In the genomic region with DNA sequence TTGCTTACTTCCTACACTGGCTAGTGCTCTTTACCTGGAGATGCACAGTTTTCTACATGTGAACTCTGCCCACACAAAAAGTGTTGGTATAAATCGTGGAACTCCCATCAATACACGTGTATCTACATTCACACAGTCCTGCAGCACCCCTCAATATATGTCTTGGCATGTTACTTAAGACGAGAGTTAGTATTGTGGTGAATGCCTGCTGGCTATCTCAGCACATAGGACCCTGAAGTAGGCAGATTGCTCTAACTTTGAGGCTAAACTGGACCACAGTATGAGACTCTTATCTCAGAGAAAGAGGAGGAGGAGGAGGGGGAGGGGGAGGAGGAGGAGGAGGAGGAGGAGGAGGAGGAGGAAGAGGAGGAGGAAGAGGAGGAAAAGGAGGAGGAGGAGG, we compare ENCODE assay signal across 38 mouse cellular contexts. TPM values are rescaled to one million over a fixed set of nuclear protein-coding genes. Genes with fewer than 3 reads are reported as not detected.
"Had no signal": no experiment of that assay in that cellular context is flagged by ENCODE, and none has a peak within 500 bp of the region (broad histone marks: within the 10 kb centered on the region; RNA-seq: fewer than 3 reads in every experiment).

No protein-coding gene starts in this region.

- H3K4me1 ChIP-seq: heart, embryonic 13.5 days; heart, embryonic 15.5 days; intestine, embryonic 15.5 days; limb, embryonic 12.5 days; liver, embryonic 13.5 days had no signal

- DNase-seq: gastrocnemius, adult 2 months; gastrocnemius, postnatal 10 days; gastrocnemius, postnatal 36 days; heart, adult 11 months; heart, adult 2 months; heart, postnatal 14 days; heart, postnatal 36 days; kidney, adult 18-20 months; kidney, adult 8-10 months; kidney, postnatal 10 days; kidney, postnatal 25 days; kidney, postnatal 4 days; liver; liver, embryonic 13.5 days had no signal

- H3K9ac ChIP-seq: heart, embryonic 13.5 days; heart, embryonic 15.5 days; hindbrain, embryonic 14.5 days; intestine, embryonic 15.5 days; limb, embryonic 12.5 days; liver, embryonic 13.5 days had no signal

- H3K4me3 ChIP-seq: gastrocnemius, adult 2 months; heart, adult 2 months; heart, embryonic 13.5 days; heart, embryonic 15.5 days; intestine, embryonic 15.5 days; layer of hippocampus, adult 2 months; left cerebral cortex, adult 2 months; limb, embryonic 10.5 days; limb, embryonic 12.5 days; liver, embryonic 13.5 days had no signal

- H3K9me3 ChIP-seq: heart, embryonic 13.5 days; heart, embryonic 15.5 days; intestine, embryonic 15.5 days; limb, embryonic 10.5 days; limb, embryonic 12.5 days; liver, embryonic 13.5 days had no signal

- ATAC-seq: hindbrain, embryonic 16.5 days; inflammation-experienced regulatory T-cells, adult 6 months; intestine, embryonic 15.5 days; intestine, postnatal 0 days had no signal

- H3K36me3 ChIP-seq: heart, embryonic 13.5 days; heart, embryonic 15.5 days; intestine, embryonic 15.5 days; limb, embryonic 10.5 days; limb, embryonic 12.5 days; liver, embryonic 13.5 days had no signal

- H3K4me2 ChIP-seq: heart, embryonic 11.5 days; heart, embryonic 13.5 days; heart, embryonic 15.5 days; hindbrain, embryonic 14.5 days; intestine, embryonic 15.5 days; limb, embryonic 12.5 days; liver, embryonic 11.5 days; liver, embryonic 13.5 days had no signal

- H3K27me3 ChIP-seq: heart, embryonic 15.5 days; intestine, embryonic 15.5 days; limb, embryonic 12.5 days; liver, embryonic 13.5 days had no signal

- H3K27ac ChIP-seq: gastrocnemius, adult 2 months; heart, adult 2 months; heart, embryonic 13.5 days; heart, embryonic 15.5 days; hindbrain, embryonic 14.5 days; intestine, embryonic 15.5 days; layer of hippocampus, adult 2 months; left cerebral cortex, adult 2 months; limb, embryonic 10.5 days; limb, embryonic 12.5 days; liver, embryonic 13.5 days had no signal

RNA-seq across cellular contexts. Expression of a gene that starts 11.6 kb away (rescaled TPM):
- total RNA-seq: gastrocnemius, adult 2 months; gastrocnemius, postnatal 10 days; gastrocnemius, postnatal 36 days; heart, adult 2 months; heart, postnatal 14 days; heart, postnatal 36 days; hematopoietic stem cell, adult 5-6 weeks; layer of hippocampus, adult 2 months; layer of hippocampus, postnatal 10 days; layer of hippocampus, postnatal 25 days; left cerebral cortex, adult 2 months; left cerebral cortex, postnatal 14 days; left cerebral cortex, postnatal 36 days had no signal
- polyA plus RNA-seq: heart, adult 2 months; heart, embryonic 11.5 days; heart, embryonic 13.5 days; heart, embryonic 15.5 days; heart, postnatal 0 days; hindbrain, embryonic 11.5 days; hindbrain, embryonic 14.5 days; hindbrain, embryonic 16.5 days; inflammation-experienced regulatory T-cells, adult 6 months; limb, embryonic 10.5 days; limb, embryonic 12.5 days; liver, embryonic 11.5 days had no signal

RNA-seq across cellular contexts. Expression of a gene that starts 35.7 kb away (rescaled TPM):
- total RNA-seq: gastrocnemius, adult 2 months; gastrocnemius, postnatal 10 days; gastrocnemius, postnatal 36 days; heart, adult 2 months; heart, postnatal 14 days; heart, postnatal 36 days; hematopoietic stem cell, adult 5-6 weeks; layer of hippocampus, adult 2 months; layer of hippocampus, postnatal 10 days; layer of hippocampus, postnatal 25 days; left cerebral cortex, adult 2 months; left cerebral cortex, postnatal 14 days; left cerebral cortex, postnatal 36 days had no signal
- polyA plus RNA-seq: heart, adult 2 months; heart, embryonic 11.5 days; heart, embryonic 13.5 days; heart, embryonic 15.5 days; heart, postnatal 0 days; hindbrain, embryonic 11.5 days; hindbrain, embryonic 14.5 days; hindbrain, embryonic 16.5 days; limb, embryonic 10.5 days; limb, embryonic 12.5 days; limb, embryonic 14.5 days; liver, embryonic 11.5 days had no signal

RNA-seq across cellular contexts. Expression of a gene that starts 39.9 kb away (rescaled TPM):
- total RNA-seq: gastrocnemius, adult 2 months; gastrocnemius, postnatal 36 days; heart, adult 2 months; heart, postnatal 14 days; heart, postnatal 36 days; hematopoietic stem cell, adult 5-6 weeks; layer of hippocampus, adult 2 months; layer of hippocampus, postnatal 10 days; layer of hippocampus, postnatal 25 days; left cerebral cortex, adult 2 months; left cerebral cortex, postnatal 36 days had no signal
- polyA plus RNA-seq: gonadal fat pad, adult 2 months; heart, adult 2 months; heart, embryonic 11.5 days; heart, embryonic 13.5 days; heart, embryonic 15.5 days; heart, postnatal 0 days; hindbrain, embryonic 11.5 days; hindbrain, embryonic 14.5 days; hindbrain, embryonic 16.5 days; inflammation-experienced regulatory T-cells, adult 6 months; limb, embryonic 10.5 days; limb, embryonic 12.5 days had no signal

RNA-seq across cellular contexts. Expression of a gene that starts 54.9 kb away (rescaled TPM):
- total RNA-seq: gastrocnemius, adult 2 months; gastrocnemius, postnatal 10 days; gastrocnemius, postnatal 36 days; heart, adult 2 months; heart, postnatal 14 days; heart, postnatal 36 days; hematopoietic stem cell, adult 5-6 weeks; layer of hippocampus, adult 2 months; layer of hippocampus, postnatal 10 days; layer of hippocampus, postnatal 25 days; left cerebral cortex, adult 2 months; left cerebral cortex, postnatal 14 days; left cerebral cortex, postnatal 36 days had no signal
- polyA plus RNA-seq: gonadal fat pad, adult 2 months; heart, adult 2 months; heart, embryonic 11.5 days; heart, embryonic 13.5 days; heart, embryonic 15.5 days; heart, postnatal 0 days; hindbrain, embryonic 11.5 days; hindbrain, embryonic 14.5 days; hindbrain, embryonic 16.5 days; inflammation-experienced regulatory T-cells, adult 6 months; intestine, embryonic 15.5 days; intestine, postnatal 0 days; kidney, embryonic 14.5 days; kidney, embryonic 16.5 days; limb, embryonic 10.5 days; limb, embryonic 12.5 days; limb, embryonic 14.5 days; liver, embryonic 11.5 days; liver, embryonic 13.5 days had no signal

RNA-seq across cellular contexts. Expression of a gene that starts 55.2 kb away (rescaled TPM):
- total RNA-seq: gastrocnemius, adult 2 months; gastrocnemius, postnatal 10 days; gastrocnemius, postnatal 36 days; heart, adult 2 months; heart, postnatal 14 days; heart, postnatal 36 days; hematopoietic stem cell, adult 5-6 weeks; layer of hippocampus, adult 2 months; layer of hippocampus, postnatal 10 days; layer of hippocampus, postnatal 25 days; left cerebral cortex, adult 2 months; left cerebral cortex, postnatal 14 days; left cerebral cortex, postnatal 36 days had no signal
- polyA plus RNA-seq: gonadal fat pad, adult 2 months; heart, adult 2 months; heart, embryonic 11.5 days; heart, embryonic 13.5 days; heart, embryonic 15.5 days; heart, postnatal 0 days; hindbrain, embryonic 11.5 days; hindbrain, embryonic 14.5 days; hindbrain, embryonic 16.5 days; inflammation-experienced regulatory T-cells, adult 6 months; intestine, embryonic 15.5 days; intestine, postnatal 0 days; kidney, embryonic 14.5 days; kidney, embryonic 16.5 days; limb, embryonic 10.5 days; limb, embryonic 12.5 days; limb, embryonic 14.5 days; liver, embryonic 11.5 days; liver, embryonic 13.5 days had no signal
